Mouse (Mus musculus): ENCODE data around the gene Naa16. TPM values are rescaled to one million over a fixed set of nuclear protein-coding genes. Genes with fewer than 3 reads are reported as not detected.
"Not testable (repeated sequence)": the region's sequence is repeated elsewhere in the genome, so short reads cannot be mapped to it uniquely, and the experiment has no call there.

The Naa16 gene
- 23.0 and 30.2 TPM in 2 replicates for total RNA-seq (2021)
- long read RNA-seq, full-length matches to known transcripts: 3 of 13 reads
- long read RNA-seq, partial matches to known transcripts: 6 of 13 reads
- long read RNA-seq, other reads (novel, unspliced or antisense): 4 of 13 reads

DNA sequence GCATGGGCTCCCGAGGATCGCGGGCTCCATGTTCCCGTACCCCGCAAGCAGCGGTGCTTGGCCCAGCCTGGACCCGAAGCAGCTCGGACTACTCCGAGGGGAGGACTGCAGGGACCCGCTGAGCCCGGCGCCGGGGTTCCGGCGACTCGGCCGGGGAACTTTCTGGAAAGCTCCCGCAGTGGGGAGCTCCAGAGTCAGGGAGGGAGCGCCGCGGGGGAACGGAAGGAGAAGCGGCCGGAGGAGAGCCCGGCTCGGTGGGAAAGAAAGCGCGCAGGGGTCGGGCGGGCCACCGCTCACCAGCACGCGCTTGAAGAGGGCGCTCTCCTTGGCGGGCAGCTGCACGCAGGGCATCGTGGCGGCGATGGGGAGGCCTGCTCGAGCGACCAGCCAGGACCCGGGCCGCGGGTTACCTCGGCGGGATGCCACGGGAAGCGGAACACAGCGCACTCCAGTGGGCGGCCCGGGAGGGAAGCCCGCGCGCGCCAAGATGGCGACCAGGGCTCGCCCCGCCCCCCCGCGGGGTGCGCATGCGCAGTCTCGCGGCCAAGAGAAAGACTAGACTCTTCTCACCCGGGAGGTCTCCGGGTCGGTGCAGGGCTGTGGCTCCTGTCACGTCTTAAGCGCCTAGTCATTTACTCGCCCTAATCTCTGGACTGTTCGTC is at the start of gene Naa16:
TSS of gene Naa16 (minus strand) at position 514 of the 662 bp plus-strand sequence.
- peak; percentile 97 for DNase-seq

DNA sequence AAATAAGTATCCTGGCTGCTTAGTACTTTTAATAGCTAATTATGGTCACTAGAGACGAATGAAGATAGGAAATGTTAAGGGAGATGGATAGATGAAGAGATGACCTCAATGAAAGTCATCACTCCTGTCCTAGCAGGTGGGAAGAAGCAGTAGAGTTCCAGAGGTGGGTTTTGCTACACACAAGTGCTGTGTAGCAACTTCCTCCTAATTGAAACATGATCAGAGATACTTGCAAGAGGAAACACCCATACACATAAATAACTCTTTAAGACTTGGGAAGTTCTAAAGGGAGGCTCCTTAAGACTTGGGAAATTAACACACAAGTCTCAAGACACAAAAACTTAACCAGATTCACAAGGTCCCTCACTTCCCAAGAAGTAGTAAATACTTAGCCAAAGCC is 43.5 kb upstream of the Naa16 start:
- no peak for DNase-seq

DNA sequence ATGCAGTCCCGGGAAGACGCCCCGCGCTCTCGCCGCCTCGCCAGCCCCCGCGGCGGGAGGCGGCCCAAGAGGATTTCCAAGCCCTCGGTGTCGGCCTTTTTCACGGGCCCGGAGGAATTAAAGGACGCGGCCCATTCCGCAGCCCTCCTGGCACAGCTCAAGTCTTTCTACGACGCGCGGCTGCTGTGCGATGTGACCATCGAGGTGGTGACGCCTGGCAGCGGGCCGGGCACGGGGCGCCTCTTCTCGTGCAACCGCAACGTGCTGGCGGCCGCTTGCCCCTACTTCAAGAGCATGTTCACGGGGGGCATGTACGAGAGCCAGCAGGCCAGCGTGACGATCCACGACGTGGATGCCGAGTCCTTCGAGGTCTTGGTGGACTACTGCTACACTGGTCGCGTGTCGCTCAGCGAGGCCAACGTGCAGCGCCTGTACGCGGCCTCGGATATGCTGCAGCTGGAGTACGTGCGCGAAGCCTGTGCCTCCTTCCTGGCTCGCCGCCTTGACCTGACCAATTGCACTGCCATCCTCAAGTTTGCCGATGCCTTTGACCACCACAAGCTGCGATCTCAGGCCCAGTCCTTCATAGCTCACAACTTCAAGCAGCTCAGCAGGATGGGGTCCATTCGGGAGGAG is 36.3 kb upstream of the Naa16 start:
- DNase-seq: not testable (repeated sequence)

DNA sequence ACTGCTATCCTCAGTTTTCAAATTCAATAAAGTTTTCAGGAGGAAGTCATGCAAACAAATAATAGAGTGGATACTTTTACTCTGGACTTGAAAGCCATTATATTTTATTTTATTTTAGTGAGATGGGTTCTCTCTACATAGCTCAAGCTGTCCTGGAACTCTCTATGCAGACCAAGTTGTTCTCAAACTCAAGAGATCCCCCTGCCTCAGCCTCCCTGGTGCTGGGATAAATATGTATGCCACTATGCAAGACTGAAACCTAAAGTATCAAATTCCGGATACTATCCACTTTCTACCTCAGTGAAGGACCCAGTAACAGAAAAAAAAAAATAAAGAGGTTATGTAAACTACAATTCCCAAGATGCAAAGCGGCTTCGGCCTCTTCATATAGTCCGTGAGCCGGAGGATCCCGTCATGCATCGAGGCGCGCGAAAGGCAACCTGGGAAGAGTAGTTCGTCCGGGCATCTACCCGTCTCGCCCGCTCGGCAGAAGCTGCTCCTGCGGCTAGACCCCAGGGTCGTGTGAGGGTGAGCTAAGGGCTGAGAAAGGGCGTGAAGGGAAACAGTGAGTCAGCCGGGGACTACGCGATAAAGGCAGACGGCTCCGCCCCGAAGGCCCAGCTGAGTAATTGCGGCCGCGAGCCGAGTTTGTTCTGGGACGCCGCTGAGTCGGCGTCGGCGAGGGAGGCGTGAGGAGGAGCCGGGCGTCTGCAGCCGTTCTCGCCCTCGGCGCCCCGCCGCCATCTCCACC is 35.6 kb upstream of the Naa16 start, which contains the start of gene Kbtbd7:
TSS of gene Kbtbd7 (plus strand) at position 533 of the 751 bp plus-strand sequence.
- DNase-seq: peak; percentile 90

DNA sequence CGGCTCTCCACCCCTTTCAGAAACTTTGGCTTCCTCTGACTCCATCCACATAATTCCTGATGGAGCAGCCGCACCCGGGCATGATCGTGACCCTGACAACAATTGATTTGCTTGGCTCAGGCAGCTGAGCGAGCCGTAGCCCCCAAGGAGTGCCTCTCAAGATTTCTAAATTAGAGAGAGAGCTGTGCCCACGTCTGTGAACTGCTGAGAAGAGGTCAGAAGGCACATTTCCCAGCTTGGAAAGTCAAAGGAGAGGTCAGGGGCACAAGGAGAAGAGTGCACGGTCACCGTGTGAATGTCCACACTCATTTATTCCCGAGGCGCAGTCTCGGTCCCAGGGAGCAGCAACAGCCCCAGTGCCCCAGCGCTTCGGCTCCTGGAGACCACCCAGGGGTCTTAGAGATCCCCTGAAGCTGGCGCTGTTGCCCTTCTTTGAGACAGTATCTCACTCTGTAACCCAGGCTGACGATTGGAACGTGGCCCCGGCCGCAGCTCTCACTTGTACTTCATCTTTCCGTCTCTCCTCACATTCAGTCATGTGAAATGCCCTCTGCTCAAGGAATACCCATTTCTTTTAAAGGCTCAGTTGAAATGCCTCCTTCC is 29.6 kb upstream of the Naa16 start:
- DNase-seq: no peak

DNA sequence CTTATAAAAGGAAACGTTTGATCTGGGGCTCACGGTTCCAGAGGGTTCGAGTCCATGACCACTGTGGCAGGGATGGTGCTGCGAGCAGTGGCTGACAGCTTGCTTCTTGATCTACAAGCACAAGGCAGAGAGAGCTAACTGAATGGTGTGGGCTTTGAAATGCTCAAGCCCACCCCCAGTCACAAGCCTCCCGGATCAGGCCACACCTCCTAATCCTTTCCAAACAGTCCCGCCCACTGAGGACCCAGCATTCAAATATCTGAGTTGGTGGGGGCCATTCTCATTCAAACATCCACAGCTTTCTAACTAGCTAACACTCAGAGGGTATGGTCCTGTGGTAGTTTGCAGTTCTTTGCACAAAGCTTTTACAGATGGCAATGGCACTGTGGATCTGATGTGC is 22.5 kb upstream of the Naa16 start:
- no peak for DNase-seq

DNA sequence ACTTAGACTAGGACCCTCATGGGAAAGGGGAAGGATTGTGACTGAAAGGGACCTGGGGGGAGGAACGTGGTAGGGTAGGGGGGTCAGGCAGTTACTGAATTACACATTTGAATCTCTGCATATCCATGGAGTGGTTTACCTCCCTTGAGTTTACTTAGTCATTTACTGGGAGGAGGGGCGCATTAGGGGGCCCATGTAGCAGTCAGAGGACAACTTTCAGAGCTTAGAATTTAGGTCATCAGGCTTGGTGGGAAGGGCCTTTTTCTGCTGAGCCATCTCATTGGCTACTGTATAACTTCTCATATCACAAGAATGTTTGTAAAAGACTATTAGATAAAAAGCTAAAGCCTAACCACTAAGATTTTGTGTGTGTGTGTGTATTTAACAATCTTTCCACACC is 20.1 kb upstream of the Naa16 start:
- no peak for DNase-seq

DNA sequence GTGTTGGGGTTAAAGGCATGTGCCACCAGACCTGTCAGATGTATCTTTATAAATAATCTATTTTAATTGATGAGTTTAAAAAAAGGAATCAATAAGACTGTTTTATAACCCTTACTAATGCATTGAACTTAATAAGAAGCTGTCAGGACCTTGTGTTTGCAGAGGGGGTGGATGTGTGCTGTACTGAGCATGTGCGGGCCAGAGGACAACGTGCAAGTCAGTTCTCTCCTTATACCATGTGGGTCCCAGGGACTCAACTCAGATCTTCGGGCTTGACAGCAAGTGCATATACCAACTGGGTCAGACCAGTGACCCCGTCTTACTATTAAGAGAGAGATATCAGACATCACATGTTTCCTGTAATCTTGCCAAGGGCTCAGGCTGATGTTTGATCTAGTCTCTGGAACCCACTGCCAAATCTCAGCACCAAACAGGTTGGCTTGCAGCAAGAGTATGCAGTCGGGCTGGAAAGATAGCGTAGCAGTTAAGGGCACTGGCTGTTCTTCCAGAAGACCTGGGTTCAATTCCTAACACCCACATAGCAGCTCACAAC is 18.8 kb upstream of the Naa16 start:
- DNase-seq: no peak

DNA sequence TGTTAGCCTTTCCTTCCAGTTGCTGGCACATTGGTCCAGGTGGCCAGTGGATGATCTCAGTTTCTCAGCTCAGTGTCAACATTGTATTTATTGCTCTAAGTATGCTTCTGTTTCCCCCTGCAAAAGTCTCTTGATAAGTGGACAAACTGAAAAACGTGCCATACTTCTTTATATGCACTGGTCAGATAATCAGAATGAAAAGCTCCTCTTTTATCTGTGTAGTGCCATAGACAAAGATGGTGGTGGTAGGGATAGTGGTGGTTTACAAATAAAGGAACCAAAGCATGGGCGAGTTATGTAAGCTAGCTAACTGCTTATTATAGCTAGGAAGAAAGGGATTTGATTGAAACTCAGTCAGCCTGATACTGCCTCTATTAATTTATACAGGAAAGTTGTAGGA is 17.1 kb upstream of the Naa16 start:
- DNase-seq: no peak

DNA sequence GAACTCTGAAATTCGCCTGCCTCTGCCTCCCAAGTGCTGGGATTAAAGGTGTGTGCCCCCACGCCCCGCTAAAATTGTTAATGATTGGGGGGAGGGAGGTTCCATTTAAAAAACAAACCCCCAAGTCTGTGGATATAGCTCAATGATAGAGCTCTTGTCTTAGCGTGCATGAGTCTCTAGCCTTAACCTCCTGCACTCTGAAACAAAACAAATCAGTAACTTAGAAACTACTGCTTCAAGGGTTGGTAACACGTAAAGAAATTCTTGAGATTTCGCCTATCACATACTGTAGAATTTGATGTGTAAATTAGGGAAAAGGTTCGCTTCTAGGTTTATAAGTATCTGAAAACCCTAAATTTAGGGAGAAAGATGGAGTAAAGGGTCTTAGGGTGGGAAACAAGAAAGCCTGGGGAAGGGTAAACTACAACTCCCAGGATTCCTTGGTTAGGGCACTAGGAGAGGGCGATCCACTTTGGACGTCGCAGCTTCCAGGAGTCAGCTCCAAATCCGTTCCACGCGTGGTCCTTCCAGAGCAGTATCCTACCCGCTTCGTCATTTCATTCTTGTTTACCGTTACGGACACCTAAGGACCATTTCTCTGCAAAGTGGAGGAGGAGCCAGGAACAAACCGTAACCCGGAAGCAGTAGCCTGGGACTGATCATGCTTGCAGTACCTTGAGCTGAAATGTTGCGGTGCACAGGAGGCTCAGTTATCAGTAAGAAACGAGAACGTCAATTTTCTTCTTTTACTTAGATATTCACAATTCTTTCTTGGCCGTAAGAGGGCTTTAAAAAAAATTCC is 6.9 kb upstream of the Naa16 start, which contains the start of gene Mtrf1:
TSS of gene Mtrf1 (plus strand) at position 452 of the 802 bp plus-strand sequence.
- DNase-seq: peak; percentile 37

DNA sequence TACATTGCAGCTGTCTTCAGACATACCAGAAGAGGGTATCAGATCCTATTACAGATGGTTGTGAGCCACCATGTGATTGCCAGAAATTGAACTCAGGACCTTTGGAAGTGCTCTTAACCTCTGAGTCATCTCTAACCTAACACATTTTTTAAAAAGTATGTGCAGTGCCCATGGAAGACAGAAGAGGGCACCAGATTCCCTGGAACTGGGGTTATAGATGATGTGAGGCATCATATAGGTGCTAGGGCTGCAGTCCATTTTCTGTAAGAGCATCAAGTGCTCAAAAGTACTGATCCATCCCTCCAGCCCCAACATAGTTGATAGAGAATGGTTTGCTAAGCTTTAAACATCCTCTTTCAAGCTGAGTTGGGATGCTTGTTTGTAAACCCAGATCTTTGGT is 4.0 kb upstream of the Naa16 start:
- peak; percentile 7 for DNase-seq

DNA sequence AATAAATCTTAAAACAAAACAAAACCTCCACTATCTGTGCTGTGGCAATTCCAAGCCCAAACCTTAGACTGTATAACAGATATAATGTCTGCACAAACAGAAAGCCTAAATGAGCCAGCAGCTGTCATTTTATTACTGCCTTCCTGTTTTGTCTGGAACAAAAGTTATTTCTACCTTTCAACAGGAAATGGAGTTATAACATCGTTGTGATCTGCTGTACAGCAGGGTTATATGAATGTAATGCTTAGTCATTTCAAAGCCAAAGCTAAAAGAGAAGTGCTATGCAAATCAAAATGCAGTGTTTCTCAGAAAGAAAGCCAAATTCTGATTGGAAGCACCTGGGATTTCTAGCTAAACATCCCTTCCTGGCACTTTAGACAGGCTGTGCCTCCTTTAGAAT is 2.7 kb upstream of the Naa16 start:
- no peak for DNase-seq

DNA sequence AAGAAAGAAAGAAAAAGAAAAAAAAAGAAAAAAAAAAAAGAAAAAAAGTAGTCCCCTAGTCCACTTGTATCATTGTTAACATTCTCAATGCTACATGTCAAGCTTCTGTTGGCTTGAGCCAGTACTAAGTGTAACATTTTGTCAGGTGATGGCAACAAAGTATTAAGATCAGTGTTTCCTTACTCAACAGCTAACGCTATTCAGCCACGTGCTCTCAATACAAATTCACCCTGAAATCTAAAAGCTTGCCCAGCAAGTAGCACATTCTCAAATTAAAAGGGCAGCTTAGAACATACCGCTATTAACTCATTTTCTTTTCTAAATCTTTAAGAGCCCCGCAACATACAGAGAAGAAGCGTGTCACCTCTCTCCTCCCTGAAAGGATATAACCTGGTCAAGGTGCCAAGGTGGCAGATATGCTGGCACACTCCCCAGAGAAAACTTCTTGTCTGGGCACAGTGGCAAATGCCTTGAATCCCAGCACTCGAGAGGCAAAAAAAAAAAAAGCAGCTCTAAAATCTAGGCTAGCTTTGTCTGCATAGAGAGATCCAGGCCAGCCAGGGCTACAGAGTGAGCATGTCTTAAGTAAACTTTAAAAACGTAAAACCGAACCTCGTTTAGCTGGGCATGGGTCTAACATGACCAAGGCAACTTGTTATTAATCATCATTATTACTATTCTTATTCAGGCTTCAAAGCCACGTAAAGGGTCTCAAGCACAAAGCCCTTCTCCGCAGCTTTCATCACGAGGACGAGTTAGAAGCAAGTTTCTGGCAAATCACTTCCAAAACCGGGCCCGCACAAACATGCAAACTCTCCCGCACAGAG is 927 bp downstream of the Naa16 start:
- no peak for DNase-seq

DNA sequence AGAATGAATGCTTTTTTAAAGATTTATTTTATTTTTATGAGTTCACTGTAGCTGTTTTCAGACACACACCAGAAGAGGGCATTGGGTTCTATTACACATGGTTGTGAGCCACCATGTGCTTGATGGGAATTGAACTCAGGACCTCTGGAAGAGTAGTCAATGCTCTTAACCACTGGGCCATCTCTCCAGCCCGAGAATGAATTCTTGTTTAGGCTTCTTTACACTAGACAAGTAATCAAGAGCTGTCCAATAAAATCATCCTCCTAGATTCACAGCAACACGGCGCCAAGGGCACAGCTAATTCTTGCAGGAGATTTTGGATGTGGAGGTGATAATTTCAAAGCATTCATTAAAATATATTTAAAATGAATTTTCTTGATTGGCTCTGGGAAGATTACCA is 2.3 kb downstream of the Naa16 start:
- DNase-seq: no peak

DNA sequence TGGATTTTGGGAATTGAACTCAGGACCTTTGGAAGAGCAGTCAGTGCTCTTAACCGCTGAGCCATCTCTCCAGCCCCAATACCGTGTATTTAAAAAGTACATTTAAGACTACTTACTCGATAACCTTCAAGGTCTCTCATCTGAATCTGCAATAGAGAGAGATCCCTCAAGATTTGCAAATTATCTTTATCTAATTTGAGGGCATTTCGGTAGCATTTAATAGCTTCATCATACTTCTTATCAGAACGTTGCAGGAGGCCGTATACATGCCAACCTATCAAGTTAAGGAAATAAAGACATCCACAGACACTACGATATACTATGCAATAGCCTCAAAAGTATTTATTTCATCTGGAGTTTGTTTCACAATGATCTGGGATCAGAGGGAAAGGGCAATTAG is 7.5 kb downstream of the Naa16 start:
- no peak for DNase-seq

DNA sequence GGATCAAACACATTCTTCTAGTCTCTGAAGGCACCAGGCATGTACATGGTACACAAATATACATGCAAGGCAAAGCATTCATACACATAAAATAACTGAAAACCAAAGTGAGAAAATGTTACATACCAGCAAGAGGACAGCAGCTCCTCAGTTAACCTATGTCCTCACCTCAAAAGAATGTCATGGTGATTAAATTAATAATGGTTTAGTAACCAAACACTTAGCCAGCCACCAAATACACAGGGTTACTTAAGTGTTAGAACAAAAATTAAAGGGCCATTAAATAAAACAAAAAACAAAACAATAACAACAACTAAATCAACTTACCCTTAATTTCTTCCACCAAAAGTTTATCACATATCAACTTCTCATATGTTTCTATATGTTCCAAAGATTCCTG is 13.5 kb downstream of the Naa16 start:
- DNase-seq: no peak

DNA sequence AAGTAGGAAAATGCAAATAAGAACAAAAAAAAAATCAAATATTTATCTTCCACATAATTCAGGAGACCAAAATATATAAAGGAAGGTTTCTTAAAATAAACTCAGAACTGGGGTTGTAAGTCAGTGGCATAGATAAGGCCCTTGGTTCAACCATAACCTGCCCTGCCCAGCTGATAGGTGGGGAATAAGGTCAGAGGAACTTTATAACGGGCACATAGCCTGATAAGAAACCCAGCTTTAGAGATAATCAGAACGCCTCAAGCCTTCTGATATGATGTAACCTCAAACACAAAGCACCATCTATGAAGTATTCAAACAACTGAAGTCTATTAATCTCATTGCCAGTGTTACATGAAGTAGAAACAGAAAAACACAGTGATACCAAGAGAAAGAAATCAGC is 32.5 kb downstream of the Naa16 start:
- no peak for DNase-seq

DNA sequence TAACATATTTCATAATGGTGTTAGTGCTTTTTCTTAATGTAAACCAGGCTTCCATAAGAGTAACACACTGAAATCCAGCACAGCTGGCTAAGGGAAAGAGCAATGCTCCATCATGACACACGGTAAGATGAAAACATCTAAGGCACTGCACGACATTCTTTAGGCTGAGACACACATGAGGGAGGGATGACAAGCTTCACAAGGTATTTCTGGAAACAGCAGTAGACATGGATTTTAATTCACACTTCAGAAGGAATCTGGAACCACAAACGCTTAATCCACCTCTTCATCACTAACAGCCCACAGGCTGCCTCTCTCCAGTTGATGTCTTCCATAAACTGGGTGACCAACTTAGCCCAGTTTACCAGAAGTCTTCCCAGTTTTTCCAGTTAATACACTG is 44.2 kb downstream of the Naa16 start:
- DNase-seq: no peak

DNA sequence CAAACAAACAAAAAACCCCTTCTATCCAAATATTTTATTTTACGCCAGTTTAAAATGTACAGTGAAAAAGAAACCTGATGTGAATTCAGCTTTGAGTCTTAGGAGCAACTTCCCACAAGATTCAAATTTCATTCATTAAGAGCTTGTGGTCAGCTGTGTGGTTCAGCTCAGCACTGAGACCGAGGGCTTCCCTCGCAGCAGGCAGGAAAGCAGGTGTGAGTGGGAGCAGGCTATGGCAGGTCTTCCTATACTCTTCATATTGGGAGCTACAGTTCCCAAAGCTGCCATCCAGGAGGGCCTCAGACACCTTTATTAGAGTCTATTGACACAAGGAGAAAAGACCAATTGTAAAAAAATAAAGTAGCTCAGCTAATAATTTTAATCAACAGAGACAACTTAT is 55.0 kb downstream of the Naa16 start:
- no peak for DNase-seq

DNA sequence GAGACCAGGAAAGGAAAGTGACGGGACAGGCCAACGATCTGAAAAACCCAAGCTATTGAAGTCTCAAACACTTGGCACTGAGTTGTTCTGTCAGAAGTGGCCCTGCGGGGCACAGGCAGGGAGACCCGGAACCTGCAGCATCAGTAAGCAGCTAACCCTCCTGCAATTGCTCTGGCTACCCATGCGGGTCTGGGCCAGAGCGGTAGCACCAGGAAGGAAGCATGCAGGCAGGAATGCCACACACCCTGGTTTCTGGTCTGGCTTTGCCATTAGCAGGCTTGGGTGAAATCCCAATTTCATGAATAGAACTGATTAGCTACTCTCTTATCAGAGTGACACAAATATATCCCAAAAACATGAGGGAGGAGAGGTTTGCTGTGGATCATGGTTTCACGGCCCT is 58.6 kb downstream of the Naa16 start:
- DNase-seq: no peak

Data from adrenal gland, postnatal 25 days (tissue).